In the genomic region with DNA sequence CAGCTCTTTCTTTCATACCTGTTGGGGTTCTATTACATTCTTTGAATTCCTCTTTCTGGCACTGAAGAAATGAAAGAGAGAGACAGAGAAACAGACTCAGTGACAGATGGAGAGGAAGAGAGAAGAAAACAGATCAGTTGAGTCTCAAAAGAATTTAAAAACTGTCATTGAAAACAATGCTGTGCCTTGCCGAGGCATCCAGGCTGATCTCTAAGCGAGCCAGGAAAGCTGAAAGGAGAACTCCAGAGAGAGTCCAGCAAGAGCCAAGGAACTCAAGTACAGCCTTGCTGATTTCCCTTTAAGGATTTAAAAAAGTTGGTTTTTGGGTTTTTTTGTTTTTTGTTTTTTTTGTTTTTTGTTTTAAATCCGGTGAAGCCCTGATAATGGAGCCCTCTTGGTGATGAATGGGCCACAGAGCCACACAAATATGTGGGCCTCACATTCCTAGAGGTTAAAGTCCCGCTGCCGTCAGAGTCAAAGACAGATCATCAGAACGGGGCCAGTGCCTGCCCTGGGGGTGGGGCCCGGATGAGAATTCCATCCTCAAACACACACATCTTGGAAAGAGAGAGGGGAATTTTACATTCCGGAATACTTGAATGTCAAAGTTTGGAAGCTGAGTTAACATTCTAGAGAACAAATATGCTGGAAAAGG, we compare ENCODE assay signal across 11 mouse cellular contexts. TPM values are rescaled to one million over a fixed set of nuclear protein-coding genes. Genes with fewer than 3 reads are reported as not detected.
DNase-seq lines count a peak whose midpoint lies in the region; ATAC-seq and TF ChIP-seq lines count a peak whose summit lies in the region.
"Had no signal": no experiment of that assay in that cellular context is flagged by ENCODE, and none has a peak within 500 bp of the region (broad histone marks: within the 10 kb centered on the region; RNA-seq: fewer than 3 reads in every experiment).

No protein-coding gene starts in this region.

- DNase-seq in forebrain, embryonic 10.5 days (ENCODE audit: extremely low spot score, low spot score), result no peak
- DNase-seq in lung, postnatal 36 days, result peak; percentile 12
- DNase-seq in cerebellum, postnatal 4 days (ENCODE audit: low spot score in 2 of 2), result no peak
- no peak for DNase-seq in adipocyte (ENCODE audit: low spot score)
- DNase-seq: B cell, adult 2 months had no signal

- H3K9ac ChIP-seq in forebrain, embryonic 15.5 days (replicated peaks), result no peak overlapping the region
- H3K9ac ChIP-seq in kidney, embryonic 15.5 days, result no peak overlapping the region
- H3K9ac ChIP-seq in kidney, embryonic 14.5 days (ENCODE audit: low read depth, low read length), result no peak overlapping the region
- H3K9ac ChIP-seq: hindbrain, embryonic 13.5 days had no signal

- H3K4me1 ChIP-seq in forebrain, embryonic 10.5 days, result peaks cover 21% of the 10 kb centered on the region
- H3K4me1 ChIP-seq in forebrain, embryonic 15.5 days, result 0 out of 2 replicates have a peak, but pooled peaks cover 2% of the 10 kb centered on the region
- peaks cover 21% of the 10 kb centered on the region for H3K4me1 ChIP-seq in kidney, embryonic 15.5 days
- H3K4me1 ChIP-seq in kidney, embryonic 14.5 days (ENCODE audit: control insufficient read depth, insufficient read depth, low read length), result 0 out of 2 replicates have a peak, but pooled peaks cover 2% of the 10 kb centered on the region
- peaks cover 17% of the 10 kb centered on the region for H3K4me1 ChIP-seq in embryonic fibroblast, embryonic 13.5 days (ENCODE audit: control insufficient read depth, insufficient read depth, low read length)

- no peak; the same call in 1 of the 2 replicates for TF ChIP-seq POLR2A in embryonic fibroblast, embryonic 13.5 days (IDR thresholded peaks at IDR 0.05; ENCODE audit: low read depth, low read length)

- H3K4me2 ChIP-seq in forebrain, embryonic 15.5 days (replicated peaks), result no peak overlapping the region
- no peak overlapping the region for H3K4me2 ChIP-seq in kidney, embryonic 15.5 days
- H3K4me2 ChIP-seq in kidney, embryonic 14.5 days (replicated peaks; ENCODE audit: low read depth, low read length), result no peak overlapping the region
- H3K4me2 ChIP-seq: hindbrain, embryonic 13.5 days; midbrain, embryonic 12.5 days had no signal

- no peaks in the 10 kb centered on the region for H3K36me3 ChIP-seq in forebrain, embryonic 10.5 days (replicated peaks)
- H3K36me3 ChIP-seq in forebrain, embryonic 15.5 days, result no peaks in the 10 kb centered on the region
- H3K36me3 ChIP-seq in kidney, embryonic 15.5 days, result no peaks in the 10 kb centered on the region
- no peaks in the 10 kb centered on the region for H3K36me3 ChIP-seq in kidney, embryonic 14.5 days (ENCODE audit: control insufficient read depth, insufficient read depth, low read length)
- H3K36me3 ChIP-seq: hindbrain, embryonic 13.5 days; midbrain, embryonic 12.5 days had no signal

- no peak for ATAC-seq in forebrain, embryonic 15.5 days (replicated peaks)
- no peak for ATAC-seq in kidney, embryonic 15.5 days (replicated peaks; ENCODE audit: low FRiP score)
- no peak for ATAC-seq in kidney, embryonic 14.5 days (ENCODE audit: low FRiP score, low TSS enrichment)

- WGBS in forebrain, embryonic 10.5 days, result 34% methylated on average over 8 of the region's 8 CpGs
- 16% methylated on average over 8 of the region's 8 CpGs for WGBS in forebrain, embryonic 15.5 days
- 32% methylated on average over 8 of the region's 8 CpGs for WGBS in kidney, embryonic 15.5 days
- WGBS in kidney, embryonic 14.5 days, result 35% methylated on average over 8 of the region's 8 CpGs

- H3K9me3 ChIP-seq in forebrain, embryonic 10.5 days, result no peaks in the 10 kb centered on the region
- no peaks in the 10 kb centered on the region for H3K9me3 ChIP-seq in forebrain, embryonic 15.5 days
- H3K9me3 ChIP-seq in kidney, embryonic 15.5 days (replicated peaks), result no peaks in the 10 kb centered on the region
- H3K9me3 ChIP-seq in kidney, embryonic 14.5 days (ENCODE audit: control insufficient read depth, low read length), result no peaks in the 10 kb centered on the region
- H3K9me3 ChIP-seq: hindbrain, embryonic 13.5 days; midbrain, embryonic 12.5 days had no signal

- TF ChIP-seq CTCF in embryonic fibroblast, embryonic 13.5 days (IDR thresholded peaks at IDR 0.05; ENCODE audit: borderline replicate concordance, insufficient read depth, low read length), result no peak

- no peak overlapping the region for H3K4me3 ChIP-seq in forebrain, embryonic 10.5 days
- H3K4me3 ChIP-seq in forebrain, embryonic 15.5 days, result no peak overlapping the region
- H3K4me3 ChIP-seq in kidney, embryonic 15.5 days (replicated peaks), result no peak overlapping the region
- H3K4me3 ChIP-seq in kidney, embryonic 14.5 days (ENCODE audit: low read length), result no peak overlapping the region
- no peak overlapping the region for H3K4me3 ChIP-seq in embryonic fibroblast, embryonic 13.5 days (ENCODE audit: insufficient read depth, low read length)
- H3K4me3 ChIP-seq: hindbrain, embryonic 13.5 days; midbrain, embryonic 12.5 days had no signal

- no peaks in the 10 kb centered on the region for H3K27me3 ChIP-seq in forebrain, embryonic 10.5 days (ENCODE audit: poor library complexity, severe bottlenecking)
- no peaks in the 10 kb centered on the region for H3K27me3 ChIP-seq in forebrain, embryonic 15.5 days
- H3K27me3 ChIP-seq in kidney, embryonic 15.5 days, result no peaks in the 10 kb centered on the region
- no peaks in the 10 kb centered on the region for H3K27me3 ChIP-seq in kidney, embryonic 14.5 days (ENCODE audit: control insufficient read depth, insufficient read depth, low read length)
- H3K27me3 ChIP-seq: hindbrain, embryonic 13.5 days; midbrain, embryonic 12.5 days had no signal

- peak overlapping the region; percentile 56 for H3K27ac ChIP-seq in forebrain, embryonic 10.5 days
- no peak overlapping the region for H3K27ac ChIP-seq in forebrain, embryonic 15.5 days (replicated peaks)
- peak overlapping the region; percentile 64 for H3K27ac ChIP-seq in kidney, embryonic 15.5 days
- H3K27ac ChIP-seq in kidney, embryonic 14.5 days (ENCODE audit: low read depth, low read length), result no peak overlapping the region
- H3K27ac ChIP-seq in embryonic fibroblast, embryonic 13.5 days (ENCODE audit: insufficient read depth, low read length), result peak overlapping the region; percentile 74
- H3K27ac ChIP-seq: hindbrain, embryonic 13.5 days; midbrain, embryonic 12.5 days had no signal

RNA-seq across cellular contexts. Expression of a gene that starts 11.2 kb away (rescaled TPM):
- polyA plus RNA-seq in forebrain, embryonic 10.5 days (2016; fragmentation: Nextera tagmentation; extraction: Ambion mirVana), result 12.8 and 13.3 TPM in 2 replicates
- polyA plus RNA-seq in forebrain, embryonic 15.5 days (2015; fragmentation: Nextera tagmentation; extraction: Ambion mirVana), result 20.0 and 20.9 TPM in 2 replicates
- polyA plus RNA-seq in kidney, embryonic 15.5 days (2015; fragmentation: Nextera tagmentation; extraction: Ambion mirVana), result 10.9 and 11.1 TPM in 2 replicates
- polyA plus RNA-seq in kidney, embryonic 14.5 days (2014; fragmentation: Nextera tagmentation; extraction: Ambion mirVana), result 15.8 and 16.0 TPM in 2 replicates
- polyA plus RNA-seq in embryonic fibroblast, embryonic 13.5 days (2011; ENCODE audit: insufficient read length, low read depth, missing spikeins), result 33.1 and 33.7 TPM in 2 replicates

RNA-seq across cellular contexts. Expression of a gene that starts 52.4 kb away (rescaled TPM):
- polyA plus RNA-seq in forebrain, embryonic 10.5 days (2016; fragmentation: Nextera tagmentation; extraction: Ambion mirVana), result 125 and 133 TPM in 2 replicates
- polyA plus RNA-seq in forebrain, embryonic 15.5 days (2015; fragmentation: Nextera tagmentation; extraction: Ambion mirVana), result 148 and 159 TPM in 2 replicates
- 118 and 119 TPM in 2 replicates for polyA plus RNA-seq in kidney, embryonic 15.5 days (2015; fragmentation: Nextera tagmentation; extraction: Ambion mirVana)
- 86.0 and 128 TPM in 2 replicates for polyA plus RNA-seq in kidney, embryonic 14.5 days (2014; fragmentation: Nextera tagmentation; extraction: Ambion mirVana)
- polyA plus RNA-seq in embryonic fibroblast, embryonic 13.5 days (2011; ENCODE audit: insufficient read length, low read depth, missing spikeins), result 52.8 and 59.3 TPM in 2 replicates

Comparison
In these comparisons a context has a peak if more than half of its experiments do, and no peak if none do; other contexts are left out.
1. H3K27ac ChIP-seq: peak in forebrain, embryonic 10.5 days (single experiment), kidney, embryonic 15.5 days (single experiment) and embryonic fibroblast, embryonic 13.5 days (single experiment); none in forebrain, embryonic 15.5 days (single experiment) and kidney, embryonic 14.5 days (single experiment).